ENCODE assay signal across 16 mouse cellular contexts in genomic region chr1:91023230-91023629, GRCm38 (mm10). TPM values are rescaled to one million over a fixed set of nuclear protein-coding genes. Genes with fewer than 3 reads are reported as not detected.
DNase-seq lines count a peak whose midpoint lies in the region; ATAC-seq and TF ChIP-seq lines count a peak whose summit lies in the region.
"Had no signal": no experiment of that assay in that cellular context is flagged by ENCODE, and none has a peak within 500 bp of the region (broad histone marks: within the 10 kb centered on the region; RNA-seq: fewer than 3 reads in every experiment).

No protein-coding gene starts in this region.

- TF ChIP-seq CTCF in lung, postnatal 0 days (IDR thresholded peaks at IDR 0.05) = no peak

- DNase-seq in heart, adult 8-10 months (ENCODE audit: low spot score) = no peak
- no peak for DNase-seq in lung, postnatal 0 days (ENCODE audit: low spot score)
- no peak for DNase-seq in lung, adult 18-20 months
- peak; percentile 20 for DNase-seq in adipocyte (ENCODE audit: low spot score)
- no peak for DNase-seq in thymus, postnatal 14 days
- DNase-seq: cerebellum, adult 8-10 months; forebrain, postnatal 0 days; kidney, postnatal 14 days; right cerebral cortex, postnatal 14 days had no signal

- TF ChIP-seq EP300 in lung, postnatal 0 days (IDR thresholded peaks at IDR 0.05) = no peak

- WGBS in heart, embryonic 12.5 days = 53% methylated on average over 5 of the region's 5 CpGs
- 63% methylated on average over 5 of the region's 5 CpGs for WGBS in lung, postnatal 0 days
- 69% methylated on average over 5 of the region's 5 CpGs for WGBS in stomach, embryonic 14.5 days

- H3K9me3 ChIP-seq in heart, embryonic 12.5 days (replicated peaks) = peaks cover 5% of the 10 kb centered on the region; the same call in 1 of the 2 replicates
- H3K9me3 ChIP-seq in lung, postnatal 0 days (ENCODE audit: low read length) = no peaks in the 10 kb centered on the region
- peaks cover 3% of the 10 kb centered on the region; the same call in 1 of the 2 replicates for H3K9me3 ChIP-seq in stomach, embryonic 14.5 days (ENCODE audit: control insufficient read depth, low read depth, low read length)

- H3K9ac ChIP-seq in heart, embryonic 12.5 days = peak overlapping the region; percentile 56
- H3K9ac ChIP-seq in lung, postnatal 0 days (replicated peaks; ENCODE audit: low read depth) = no peak overlapping the region
- no peak overlapping the region for H3K9ac ChIP-seq in stomach, embryonic 14.5 days (replicated peaks; ENCODE audit: low read depth, low read length)
- H3K9ac ChIP-seq: forebrain, postnatal 0 days; midbrain, embryonic 12.5 days had no signal

- peaks cover 51% of the 10 kb centered on the region for H3K4me1 ChIP-seq in heart, embryonic 12.5 days (replicated peaks)
- peaks cover 18% of the 10 kb centered on the region; the same call in 1 of the 2 replicates for H3K4me1 ChIP-seq in lung, postnatal 0 days (ENCODE audit: insufficient read depth, low read depth, low read length)
- peaks cover 4% of the 10 kb centered on the region; the same call in 1 of the 2 replicates for H3K4me1 ChIP-seq in stomach, embryonic 14.5 days (ENCODE audit: control insufficient read depth, insufficient read depth, low read length)
- H3K4me1 ChIP-seq: midbrain, embryonic 12.5 days had no signal

- H3K27me3 ChIP-seq in heart, embryonic 12.5 days (replicated peaks) = no peaks in the 10 kb centered on the region
- H3K27me3 ChIP-seq in lung, postnatal 0 days (replicated peaks; ENCODE audit: insufficient read depth, low read length) = no peaks in the 10 kb centered on the region
- no peaks in the 10 kb centered on the region for H3K27me3 ChIP-seq in stomach, embryonic 14.5 days (ENCODE audit: control insufficient read depth, insufficient read depth, low read length)
- H3K27me3 ChIP-seq: midbrain, embryonic 12.5 days had no signal

- peaks cover 32% of the 10 kb centered on the region for H3K36me3 ChIP-seq in heart, embryonic 12.5 days
- H3K36me3 ChIP-seq in lung, postnatal 0 days (ENCODE audit: insufficient read depth, low read length) = no peaks in the 10 kb centered on the region
- H3K36me3 ChIP-seq in stomach, embryonic 14.5 days (ENCODE audit: control insufficient read depth, insufficient read depth, low read length) = no peaks in the 10 kb centered on the region
- H3K36me3 ChIP-seq: midbrain, embryonic 12.5 days had no signal

- peak overlapping the region; percentile 46; the same call in 1 of the 2 replicates for H3K4me2 ChIP-seq in heart, embryonic 12.5 days
- H3K4me2 ChIP-seq in lung, postnatal 0 days (replicated peaks; ENCODE audit: low read depth, low read length) = no peak overlapping the region
- no peak overlapping the region for H3K4me2 ChIP-seq in stomach, embryonic 14.5 days (replicated peaks; ENCODE audit: low read depth, low read length)
- H3K4me2 ChIP-seq: midbrain, embryonic 12.5 days had no signal

- H3K27ac ChIP-seq in heart, embryonic 12.5 days (ENCODE audit: poor library complexity, severe bottlenecking) = peak overlapping the region; percentile 97
- peak overlapping the region; percentile 70 for H3K27ac ChIP-seq in lung, postnatal 0 days (ENCODE audit: low read length)
- peak overlapping the region; percentile 1; the same call in 1 of the 2 replicates for H3K27ac ChIP-seq in stomach, embryonic 14.5 days (ENCODE audit: low read length)
- H3K27ac ChIP-seq: midbrain, embryonic 12.5 days had no signal

- no peak for ATAC-seq in heart, embryonic 12.5 days (ENCODE audit: insufficient number of reproducible peaks, low FRiP score)
- peak; percentile 35 for ATAC-seq in lung, postnatal 0 days
- no peak for ATAC-seq in stomach, embryonic 14.5 days (ENCODE audit: insufficient number of reproducible peaks, insufficient read depth, low FRiP score, low read depth)
- no peak for ATAC-seq in activated CD4-positive, CD25-positive, alpha-beta regulatory T cell, adult 4 months
- ATAC-seq: forebrain, postnatal 0 days; inflammation-experienced regulatory T-cells, adult 6 months had no signal

- no peak overlapping the region for H3K4me3 ChIP-seq in heart, embryonic 12.5 days
- H3K4me3 ChIP-seq in lung, postnatal 0 days (ENCODE audit: low read depth, low read length) = no peak overlapping the region
- no peak overlapping the region for H3K4me3 ChIP-seq in stomach, embryonic 14.5 days (ENCODE audit: low read depth, low read length)
- H3K4me3 ChIP-seq: erythroblast, embryonic 14.5 days; midbrain, embryonic 12.5 days had no signal

RNA-seq across cellular contexts. Expression of gene Lrrfip1, which starts 24.7 kb away (rescaled TPM):
- polyA plus RNA-seq in heart, embryonic 12.5 days (2016; fragmentation: Nextera tagmentation; extraction: Ambion mirVana) = 151 and 161 TPM in 2 replicates
- 10 to 100 TPM; 55.4 to 72.1 (median 61.1) TPM for total RNA-seq in heart, adult 8-10 months (2022)
- 83.1 and 101 TPM in 2 replicates for polyA plus RNA-seq in lung, postnatal 0 days (2015; fragmentation: Nextera tagmentation; extraction: Ambion mirVana)
- 54.3 and 60.7 TPM in 2 replicates for polyA plus RNA-seq in stomach, embryonic 14.5 days (2014; fragmentation: Nextera tagmentation; extraction: Ambion mirVana)
- 100 to 1,000 TPM; 176 to 194 TPM for polyA plus RNA-seq in activated CD4-positive, CD25-positive, alpha-beta regulatory T cell, adult 4 months (2017; shearing (Covaris generic))

RNA-seq across cellular contexts. Expression of gene Rab17, which starts 53.8 kb away (rescaled TPM):
- polyA plus RNA-seq in heart, embryonic 12.5 days (2016; fragmentation: Nextera tagmentation; extraction: Ambion mirVana) = 0.64 and 1.3 TPM in 2 replicates
- total RNA-seq in heart, adult 8-10 months (2022) = 1 to 10 TPM; 2.0 to 4.4 (median 3.3) TPM
- polyA plus RNA-seq in lung, postnatal 0 days (2015; fragmentation: Nextera tagmentation; extraction: Ambion mirVana) = 1.6 and 2.0 TPM in 2 replicates
- polyA plus RNA-seq in stomach, embryonic 14.5 days (2014; fragmentation: Nextera tagmentation; extraction: Ambion mirVana) = 5.4 and 5.6 TPM in 2 replicates
- polyA plus RNA-seq in activated CD4-positive, CD25-positive, alpha-beta regulatory T cell, adult 4 months (2017; shearing (Covaris generic)) = not detected
- total RNA-seq: layer of hippocampus, postnatal 14 days had no signal
- polyA plus RNA-seq: erythroblast, embryonic 14.5 days; forebrain, postnatal 0 days; inflammation-experienced regulatory T-cells, adult 6 months; midbrain, embryonic 12.5 days had no signal

Comparison
In these comparisons a context has a peak if more than half of its experiments do, and no peak if none do; other contexts are left out.
1. H3K27ac ChIP-seq: peak in every context shown above with its lines; median percentile 97 in heart, embryonic 12.5 days; 70 in lung, postnatal 0 days; 1 in stomach, embryonic 14.5 days.